Mouse (Mus musculus) midbrain, postnatal 0 days (tissue): Measurements from ENCODE around the gene Frmpd2. TPM values are rescaled to one million over a fixed set of nuclear protein-coding genes. Genes with fewer than 3 reads are reported as not detected.

Experiments used
- ATAC-seq: fragments of 200-750 bp; cut with Nextera tagmentation; 2 replicates; pipeline ENCODE4 v1.8.0; 2017; ENCODE audit warnings: moderate number of reproducible peaks, mild to moderate bottlenecking, moderate TSS enrichment, moderate library complexity; ENCODE audit not compliant: low FRiP score
- DNase-seq: peaks from one replicate; pipeline ENCODE4 v3.0.0-alpha.2; 2015; ENCODE audit warnings: low spot score
- H3K27ac ChIP-seq: fragments of 300-500 bp; sonication (generic); 2 replicates; pipeline ENCODE4 v1.5.1; 2014; ENCODE audit warnings: low read depth, mild to moderate bottlenecking, low read length, mixed read lengths
- H3K27me3 ChIP-seq: fragments of 300-500 bp; sonication (generic); 2 replicates; pipeline ENCODE4 v1.6.1; 2014; ENCODE audit warnings: low read length, control low read depth, mixed read lengths; ENCODE audit not compliant: insufficient read depth
- H3K36me3 ChIP-seq: fragments of 300-500 bp; sonication (generic); 2 replicates; pipeline ENCODE4 v1.6.1; 2014; ENCODE audit warnings: low read length, control low read depth, mixed read lengths; ENCODE audit not compliant: insufficient read depth
- H3K4me1 ChIP-seq: fragments of 300-500 bp; sonication (generic); 2 replicates; pipeline ENCODE4 v1.6.1; 2014; ENCODE audit warnings: mild to moderate bottlenecking, control low read depth, antibody characterized with exemption, low read length, mixed read lengths; ENCODE audit not compliant: insufficient read depth
- H3K4me2 ChIP-seq: fragments of 300-500 bp; sonication (generic); 2 replicates; pipeline ENCODE4 v1.6.1; 2014; ENCODE audit warnings: low read depth, mild to moderate bottlenecking, low read length, mixed read lengths; ENCODE audit not compliant: poor library complexity, severe bottlenecking
- H3K4me3 ChIP-seq: fragments of 300-500 bp; sonication (generic); 2 replicates; pipeline ENCODE4 v1.5.1; 2014; ENCODE audit warnings: low read depth, mild to moderate bottlenecking, low read length, moderate library complexity
- H3K9ac ChIP-seq: fragments of 300-500 bp; sonication (generic); replicated peaks from 2 replicates; pipeline ENCODE4 v1.6.1; 2014; ENCODE audit warnings: mild to moderate bottlenecking, low read length, moderate library complexity, mixed read lengths; ENCODE audit not compliant: poor library complexity, severe bottlenecking
- H3K9me3 ChIP-seq: fragments of 300-500 bp; sonication (generic); 2 replicates; pipeline ENCODE4 v1.6.1; 2016; ENCODE audit warnings: low read length, control low read depth
- CTCF ChIP-seq: IDR thresholded peaks from 2 replicates; pipeline ENCODE4 v1.5.1; 2016; ENCODE audit warnings: antibody characterized with exemption, mild to moderate bottlenecking
- WGBS: fragments of 180-500 bp; shearing (Covaris S2); extraction: QIAGEN DNeasy Blood & Tissue Kit; methylation state at CpG from one replicate; pipeline ENCODE4 v1.1.7; 2014; 5-methylcytosine and 5-hydroxymethylcytosine counted together
- polyA plus RNA-seq: library from polyadenylated mRNA; unstranded; fragments of >200 nt; fragmentation: Nextera tagmentation; extraction: Ambion mirVana; gene quantifications from 2 replicates; pipeline ENCODE4 v1.2.1, GENCODE M21; 2015
- total RNA-seq: library from RNA; depleted of rRNA; stranded (reverse); fragments of >200 nt; gene quantifications from 2 replicates; pipeline ENCODE4 v1.2.3, GENCODE M21; 2014

Frmpd2 gene
- total and polyA plus RNA-seq, 2 experiments from 2014 or later, result 0.71 to 0.73 TPM

GRCm38 (mm10) chr14:33467766-33468165, 3.7 kb upstream of the Frmpd2 start:
- H3K27me3 ChIP-seq, result no peaks in the 10 kb centered on the region
- H3K4me3 ChIP-seq, result no peak overlapping the region
- no peak for ATAC-seq
- 79% methylated on average over 6 of the region's 6 CpGs for WGBS
- TF ChIP-seq CTCF, result no peak
- H3K9ac ChIP-seq, result no peak overlapping the region
- no peaks in the 10 kb centered on the region for H3K9me3 ChIP-seq
- no peaks in the 10 kb centered on the region for H3K36me3 ChIP-seq
- no peak overlapping the region for H3K4me2 ChIP-seq
- no peak overlapping the region for H3K27ac ChIP-seq
- no peaks in the 10 kb centered on the region for H3K4me1 ChIP-seq
- DNase-seq, result no peak

DNA sequence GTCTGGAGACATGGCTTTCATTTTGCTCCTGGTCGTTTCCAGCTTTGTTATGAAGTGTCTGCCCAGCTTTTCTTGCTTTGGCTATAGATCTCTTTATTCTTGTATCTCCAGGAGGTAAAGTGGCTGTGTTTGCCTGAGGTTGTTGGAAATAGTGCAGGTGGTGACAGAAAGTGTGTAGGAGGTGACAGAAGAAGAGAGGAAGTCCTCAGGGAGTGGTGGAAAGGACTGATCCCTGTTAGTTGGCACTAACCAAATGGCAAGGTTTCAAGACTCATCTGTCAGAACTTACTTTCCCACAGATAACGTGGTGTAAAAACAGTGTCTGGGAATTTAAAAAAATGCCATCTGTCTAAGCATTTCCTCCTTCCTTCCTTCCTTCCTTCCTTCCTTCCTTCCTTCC, 3.0 kb downstream of the Frmpd2 start:
- 64% methylated on average over 2 of the region's 2 CpGs for WGBS
- H3K4me2 ChIP-seq, result no peak overlapping the region
- no peak overlapping the region for H3K4me3 ChIP-seq
- H3K27me3 ChIP-seq, result no peaks in the 10 kb centered on the region
- DNase-seq, result no peak
- no peak overlapping the region for H3K9ac ChIP-seq
- no peaks in the 10 kb centered on the region for H3K9me3 ChIP-seq
- H3K4me1 ChIP-seq, result no peaks in the 10 kb centered on the region
- no peaks in the 10 kb centered on the region for H3K36me3 ChIP-seq
- ATAC-seq, result no peak
- no peak overlapping the region for H3K27ac ChIP-seq
- no peak for TF ChIP-seq CTCF

GRCm38 (mm10) chr14:33476094-33476760, 4.7 kb downstream of the Frmpd2 start:
- Histone ChIP-seq H3K9ac (no peak overlapping the region), H3K4me1 (no peaks in the 10 kb centered on the region), H3K9me3 (no peaks in the 10 kb centered on the region), H3K36me3 (no peaks in the 10 kb centered on the region), H3K4me3 (no peak overlapping the region), H3K27ac (no peak overlapping the region), H3K4me2 (no peak overlapping the region), H3K27me3 (no peaks in the 10 kb centered on the region)
- DNase-seq (no peak), ATAC-seq (no peak)
- no peak for TF ChIP-seq CTCF
- 7% methylated on average over 3 of the region's 3 CpGs for WGBS

DNA sequence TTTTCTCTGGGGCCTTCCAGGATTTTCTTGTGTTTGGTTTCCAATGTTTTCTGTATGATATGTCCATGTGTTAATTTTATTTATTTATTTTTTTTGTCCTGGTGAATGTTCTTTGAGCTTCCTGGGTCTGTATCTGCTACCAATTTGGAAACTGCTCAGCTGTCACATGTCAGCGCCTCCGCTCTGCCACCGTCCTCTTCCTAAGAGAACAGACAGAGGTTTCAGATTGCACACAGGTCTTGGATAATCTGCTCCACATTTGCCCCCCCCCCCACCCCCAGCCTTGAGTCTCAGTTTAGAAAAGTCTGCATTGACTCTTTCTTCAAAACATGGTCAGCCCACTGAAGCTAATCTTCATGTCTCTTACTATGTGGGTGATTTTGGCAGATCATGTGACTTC, 10.5 kb downstream of the Frmpd2 start:
- no peak for ATAC-seq
- H3K27me3 ChIP-seq, result no peaks in the 10 kb centered on the region
- no peak overlapping the region for H3K4me2 ChIP-seq
- H3K4me3 ChIP-seq, result no peak overlapping the region
- WGBS, result 62% methylated on average over 3 of the region's 3 CpGs
- no peaks in the 10 kb centered on the region for H3K4me1 ChIP-seq
- DNase-seq, result no peak
- no peak for TF ChIP-seq CTCF
- no peak overlapping the region for H3K27ac ChIP-seq
- H3K9ac ChIP-seq, result no peak overlapping the region
- no peaks in the 10 kb centered on the region for H3K9me3 ChIP-seq
- H3K36me3 ChIP-seq, result no peaks in the 10 kb centered on the region

DNA sequence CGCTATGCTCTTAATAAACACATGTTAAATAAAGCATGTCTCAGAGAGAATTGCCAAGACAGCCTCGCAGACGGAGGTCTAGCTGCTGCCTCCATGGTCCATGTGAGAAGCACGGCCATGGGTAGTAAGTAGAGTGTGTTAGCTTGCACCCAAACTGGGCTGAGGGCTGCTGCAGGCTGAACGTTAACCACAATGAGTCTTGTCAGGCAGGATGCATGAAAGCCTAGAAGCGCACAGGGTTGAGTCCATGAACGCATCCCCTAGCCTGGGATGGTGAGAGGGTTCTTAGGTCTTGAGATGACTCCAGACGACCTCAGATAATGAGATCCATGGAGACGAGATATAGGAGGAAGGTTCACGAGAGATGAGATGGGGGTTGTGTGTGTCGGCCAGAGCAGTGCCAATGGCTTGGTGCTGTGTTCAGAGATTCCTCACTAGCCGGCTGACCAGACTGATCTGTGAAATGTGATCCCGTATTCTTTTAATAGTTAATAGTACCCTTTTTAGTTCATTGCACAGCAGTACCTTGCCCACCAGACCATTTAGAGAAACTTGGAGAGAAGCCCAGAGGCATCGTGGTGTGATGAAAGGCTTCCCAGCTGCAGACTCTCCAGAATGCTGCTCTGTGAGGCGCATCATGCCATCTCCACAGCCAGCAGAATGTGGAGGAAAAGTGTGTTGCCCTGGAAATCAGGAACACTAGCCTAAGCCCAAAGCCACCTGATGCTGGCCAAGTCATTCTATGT, 16.5 kb downstream of the Frmpd2 start:
- Histone ChIP-seq H3K36me3 (no peaks in the 10 kb centered on the region), H3K4me3 (no peak overlapping the region), H3K4me2 (no peak overlapping the region), H3K9ac (no peak overlapping the region), H3K27me3 (no peaks in the 10 kb centered on the region), H3K27ac (no peak overlapping the region), H3K4me1 (no peaks in the 10 kb centered on the region), H3K9me3 (no peaks in the 10 kb centered on the region)
- TF ChIP-seq CTCF, result no peak
- WGBS, result 64% methylated on average over 15 of the region's 15 CpGs
- no peak for ATAC-seq
- peak; percentile 75 for DNase-seq

DNA sequence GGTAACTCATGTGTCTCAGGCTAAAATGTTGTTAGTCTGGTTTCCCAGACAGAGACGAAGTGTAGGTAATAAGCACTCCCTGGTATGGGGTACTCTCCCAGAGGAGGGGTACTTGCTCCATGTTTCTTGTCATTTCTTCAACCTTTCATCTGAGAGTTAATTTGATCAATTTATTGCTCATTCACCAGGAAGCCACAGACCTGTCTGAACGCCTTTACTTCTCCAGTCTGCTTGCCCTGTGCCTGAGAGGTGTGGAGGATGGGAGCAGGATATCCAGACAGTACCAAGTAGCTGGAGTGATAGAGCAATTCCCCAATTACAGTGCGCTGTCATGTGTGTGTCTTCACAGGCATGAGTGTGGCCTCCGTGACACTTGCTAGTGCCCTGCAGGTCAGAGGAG, 23.7 kb downstream of the Frmpd2 start:
- no peak for ATAC-seq
- Histone ChIP-seq H3K4me2 (no peak overlapping the region), H3K9ac (no peak overlapping the region), H3K9me3 (no peaks in the 10 kb centered on the region), H3K4me3 (no peak overlapping the region), H3K36me3 (no peaks in the 10 kb centered on the region), H3K27ac (no peak overlapping the region), H3K4me1 (no peaks in the 10 kb centered on the region), H3K27me3 (no peaks in the 10 kb centered on the region)
- TF ChIP-seq CTCF, result no peak
- DNase-seq, result no peak
- WGBS, result 64% methylated on average over 4 of the region's 4 CpGs
